Mouse (Mus musculus): ENCODE data around the gene Dtx3l.

GRCm38 (mm10) chr16:35949264-35949663, 10.3 kb upstream of the Dtx3l start:
- TF ChIP-seq POLR2A (IDR thresholded peaks at IDR 0.05; ENCODE audit: low read depth, low read length) = no peak
- no peak for TF ChIP-seq CTCF (IDR thresholded peaks at IDR 0.05; ENCODE audit: extremely low read depth, insufficient read depth, insufficient read length, insufficient replicate concordance)
